Mouse (Mus musculus): ENCODE measurements around the gene Atl3.

The Atl3 gene

DNA sequence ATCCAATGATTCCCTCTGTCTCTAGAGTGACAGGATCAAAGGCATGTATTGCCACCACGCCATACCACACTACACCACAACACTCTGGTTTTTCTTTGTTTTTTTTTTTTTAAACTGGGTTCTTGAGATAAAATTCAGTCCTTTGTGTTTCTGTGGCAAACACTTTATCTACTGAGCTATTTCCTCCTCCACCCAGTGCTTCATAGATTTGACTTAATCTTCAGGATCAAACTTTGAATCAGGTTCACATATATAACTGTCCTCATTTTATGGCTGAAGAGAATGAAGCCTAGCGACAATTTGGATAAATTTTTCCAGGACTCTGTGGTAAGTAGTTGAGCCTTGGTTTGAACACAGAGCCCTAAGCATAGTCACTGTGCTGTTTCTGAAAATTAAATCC, 69.8 kb downstream of the Atl3 start:
- DNase-seq, result no peak

DNA sequence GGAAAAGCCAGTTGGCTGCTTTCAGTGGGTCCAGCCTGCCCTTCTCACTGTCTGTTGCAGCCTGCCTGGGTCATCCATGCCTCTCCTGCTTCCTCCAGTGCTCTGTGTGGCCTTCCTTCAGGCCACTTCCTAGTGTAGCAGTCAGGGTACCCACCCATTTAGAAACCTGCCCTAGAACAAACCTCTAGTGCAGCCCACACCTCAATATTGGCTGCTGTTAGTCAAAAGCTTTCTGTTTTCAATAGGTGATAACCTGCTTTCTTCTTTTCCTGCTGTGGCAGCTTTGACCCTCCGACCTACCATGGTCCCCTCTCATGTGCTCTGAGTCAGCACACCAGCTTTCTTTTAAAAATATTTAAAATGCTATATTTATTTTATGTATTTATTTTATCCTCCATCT, 70.6 kb downstream of the Atl3 start:
- no peak for DNase-seq

DNA sequence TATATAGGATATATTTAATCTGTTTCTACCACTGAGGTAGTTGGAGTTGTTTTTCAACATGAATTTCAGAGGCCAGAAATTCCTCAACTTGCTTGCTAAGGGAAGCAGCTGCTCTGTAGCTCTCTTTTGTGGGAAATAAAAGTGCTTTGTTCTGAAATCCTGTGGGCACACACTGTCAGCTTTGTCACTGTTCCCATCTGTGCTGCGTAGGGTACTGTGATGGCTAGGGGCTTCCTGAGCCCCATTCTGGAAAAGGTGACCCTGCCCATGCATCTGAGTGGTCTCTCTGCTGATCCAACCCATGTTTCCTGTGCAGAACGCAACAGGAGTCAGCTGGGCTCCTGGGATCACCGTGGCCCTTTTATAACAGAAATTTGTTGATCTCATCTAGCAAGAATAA, 73.0 kb downstream of the Atl3 start:
- no peak for DNase-seq

DNA sequence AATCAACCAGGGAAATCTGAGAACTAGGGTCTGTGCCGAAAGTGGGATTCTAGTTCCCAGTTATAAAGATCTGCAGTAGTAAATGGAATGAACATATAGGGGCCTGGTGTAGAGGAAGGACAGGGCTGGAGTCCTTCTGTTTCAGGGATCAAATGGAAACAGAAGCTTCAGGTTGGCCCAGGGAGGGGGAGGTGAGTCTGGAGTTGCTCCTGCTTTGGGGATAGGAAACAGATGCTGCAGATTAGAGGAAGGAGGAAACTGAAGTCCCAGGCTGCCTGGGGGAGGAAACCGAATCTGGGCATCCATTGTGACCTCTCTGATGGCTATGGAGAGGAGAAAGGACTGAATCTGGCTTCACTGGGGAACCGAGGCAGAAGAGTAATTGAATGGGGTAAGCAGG, 74.5 kb downstream of the Atl3 start:
- DNase-seq, result no peak

DNA sequence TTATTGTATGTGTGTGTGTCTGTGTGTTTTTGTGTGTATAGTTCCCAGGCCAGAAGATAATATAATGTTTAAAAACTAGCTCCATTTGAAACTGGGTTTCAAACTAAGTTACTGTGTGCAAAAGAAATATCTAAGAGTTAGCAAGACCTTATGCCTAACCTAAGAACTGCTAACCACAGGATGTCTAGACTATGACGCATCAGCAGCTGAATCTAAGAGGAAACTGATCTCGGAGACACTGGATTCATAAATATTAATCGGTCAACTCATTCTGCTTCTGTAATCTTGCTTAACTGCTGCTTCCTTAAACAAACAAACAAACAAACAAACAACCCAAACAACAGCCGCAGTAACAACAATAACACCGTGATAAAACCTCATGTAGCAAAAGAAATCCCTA, 75.8 kb downstream of the Atl3 start:
- DNase-seq, result no peak

DNA sequence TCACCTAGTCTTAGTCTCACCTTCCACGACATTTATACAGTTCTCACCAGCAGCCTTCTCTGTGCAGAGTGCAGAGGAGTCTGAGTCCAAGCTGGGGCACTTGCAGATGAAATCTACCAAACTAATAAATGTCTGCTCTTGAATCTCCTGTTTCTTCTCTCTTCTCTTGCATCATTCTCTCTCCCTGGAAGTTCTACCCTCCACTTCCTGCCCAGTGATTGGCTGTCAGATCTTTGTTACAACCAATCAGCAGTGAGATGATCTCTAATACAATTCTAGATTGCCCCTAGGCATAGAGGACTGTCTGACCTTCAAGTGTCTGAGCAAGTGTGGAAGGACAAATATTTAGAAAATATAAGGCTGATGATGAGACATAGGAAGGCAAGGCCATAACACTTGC, 82.3 kb downstream of the Atl3 start:
- DNase-seq, result no peak

DNA sequence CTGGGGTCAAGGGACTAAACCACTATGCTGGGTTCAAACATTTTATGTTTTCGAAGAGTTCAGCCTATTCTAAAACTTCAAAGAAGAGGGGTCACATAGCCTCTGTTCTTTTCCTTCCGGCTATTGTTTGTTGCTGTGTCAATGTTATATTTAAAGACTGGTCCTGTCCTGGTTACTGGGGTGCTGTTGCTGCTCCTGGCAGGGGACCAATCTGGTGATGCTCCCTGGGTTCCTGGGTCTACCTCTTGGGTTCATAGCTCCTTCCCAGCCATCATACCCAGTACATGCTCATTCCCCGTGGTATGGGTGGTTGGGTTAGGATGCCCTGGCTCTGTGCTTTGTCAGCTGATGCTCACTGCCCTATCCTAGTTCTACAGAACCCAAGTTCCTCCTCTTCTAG, 83.9 kb downstream of the Atl3 start:
- DNase-seq, result no peak

DNA sequence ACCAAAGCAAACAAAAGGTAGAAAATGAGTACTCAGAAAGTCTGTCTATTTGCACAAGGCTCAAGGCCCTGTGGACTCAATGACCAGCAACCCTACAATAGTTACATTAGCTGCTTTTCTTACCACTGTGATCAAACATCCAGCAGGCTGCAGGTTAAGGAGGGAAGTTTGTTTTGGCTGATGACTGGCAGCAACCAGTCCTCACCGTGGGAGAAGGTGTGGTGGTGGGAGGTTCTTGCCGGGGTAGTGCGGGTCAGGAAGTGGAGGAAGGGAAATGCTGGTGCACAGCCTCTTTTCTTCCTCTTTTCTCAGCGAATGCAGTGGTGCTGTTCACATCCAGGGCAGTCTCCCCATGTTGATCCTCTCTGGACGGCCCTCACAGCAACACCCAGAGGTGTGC, 87.2 kb downstream of the Atl3 start:
- peak; percentile 30 for DNase-seq

DNA sequence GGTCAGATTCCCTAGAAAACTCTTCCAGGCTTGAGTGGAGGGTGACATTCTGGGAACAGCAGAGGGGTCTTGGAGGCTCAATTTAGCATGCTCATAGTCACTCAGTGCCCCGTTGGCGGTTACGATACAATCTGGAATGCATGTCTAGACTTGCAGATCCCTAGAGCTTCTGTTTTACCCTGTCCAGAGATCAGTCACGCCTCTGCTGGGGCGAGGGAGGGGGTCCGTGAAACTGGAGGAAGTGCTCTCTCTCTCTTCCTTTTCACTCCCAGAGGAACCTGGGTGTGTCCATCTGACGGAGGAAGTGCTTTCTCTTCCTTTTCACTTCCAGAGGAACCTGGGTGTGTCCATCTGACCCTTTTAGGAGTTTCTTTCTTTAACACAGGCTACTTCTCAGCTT, 89.3 kb downstream of the Atl3 start:
- DNase-seq, result peak; percentile 48

DNA sequence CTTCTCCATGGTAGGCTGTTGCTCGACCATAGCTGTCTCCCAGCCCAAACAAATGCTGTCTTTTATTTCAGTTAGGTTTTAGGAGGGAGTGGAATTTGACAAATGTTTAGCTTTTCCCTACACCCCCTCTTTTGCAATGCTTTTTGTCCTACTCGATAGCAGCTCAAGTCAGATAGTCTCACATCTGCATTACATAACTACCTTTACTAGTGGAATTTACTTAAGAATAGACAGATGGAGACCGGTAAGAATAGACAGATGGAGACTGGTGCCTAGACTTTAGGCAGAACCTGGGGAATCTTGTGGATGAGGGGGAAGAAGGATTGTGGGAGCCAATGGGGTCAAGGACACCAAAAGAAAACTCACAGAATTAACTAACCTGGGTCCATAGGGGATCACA, 89.8 kb downstream of the Atl3 start:
- no peak for DNase-seq

DNA sequence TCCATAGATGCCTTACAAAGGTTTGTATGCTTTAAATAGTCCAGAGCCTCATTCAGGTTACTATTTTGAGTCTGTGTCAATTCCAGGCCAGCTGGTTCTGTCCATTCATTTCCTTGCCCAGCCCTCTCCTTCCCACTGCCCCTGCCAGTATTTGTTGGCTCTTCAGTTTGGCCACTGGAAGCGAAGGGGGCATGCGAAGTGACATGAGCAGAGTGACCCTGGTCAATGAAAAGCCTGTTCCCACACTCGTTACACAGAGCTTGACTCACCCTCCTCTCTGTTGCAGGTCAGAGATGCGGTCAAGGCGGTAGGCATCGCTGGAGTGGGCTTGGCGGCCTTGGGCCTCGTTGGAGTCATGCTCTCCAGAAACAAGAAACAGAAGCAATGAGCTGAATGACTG, 91.4 kb downstream of the Atl3 start:
- DNase-seq, result no peak

DNA sequence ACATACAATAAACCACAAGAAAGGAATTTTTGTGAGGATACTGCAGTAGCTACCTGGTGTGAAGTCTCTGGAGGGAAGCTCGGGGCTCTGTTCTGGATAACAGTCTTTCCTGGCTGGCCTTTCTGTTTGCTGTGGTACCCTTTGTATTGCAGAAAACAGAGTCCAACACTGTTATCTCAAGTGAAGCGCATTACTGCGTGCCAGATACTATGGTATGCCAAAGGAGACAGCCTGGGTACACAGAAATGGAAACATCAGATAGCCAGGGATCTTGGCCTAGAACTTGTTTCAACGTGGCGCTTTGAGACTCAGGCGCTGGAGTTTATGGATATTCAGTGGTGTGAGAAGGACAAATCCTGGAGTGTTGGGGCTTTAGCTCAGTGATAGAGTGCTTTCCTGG, 91.9 kb downstream of the Atl3 start:
- DNase-seq, result no peak
